Mouse (Mus musculus) thymus, adult 2 months (tissue): ENCODE measurements around the gene Cdipt.

ENCODE experiments used
- CTCF ChIP-seq: fragments of 200-500 bp; IDR thresholded peaks from 2 replicates; pipeline ENCODE4 v1.5.1; 2012; ENCODE audit warnings: mild to moderate bottlenecking, control low read depth, low read length, moderate library complexity, borderline replicate concordance; ENCODE audit not compliant: control insufficient read depth, poor library complexity, insufficient read depth; ENCODE audit errors: extremely low read depth
- POLR2A ChIP-seq: fragments of 200-500 bp; IDR thresholded peaks from 2 replicates; pipeline ENCODE4 v1.6.1; 2012; ENCODE audit warnings: mild to moderate bottlenecking, low read length, control low read depth, moderate library complexity; ENCODE audit not compliant: control insufficient read depth, poor library complexity, insufficient read depth; ENCODE audit errors: extremely low read depth

- TF ChIP-seq CTCF (no peak), POLR2A (no peak)
Observed at GRCm38 (mm10) chr7:126951741-126952140, 24.0 kb upstream of the Cdipt start.
